Mouse (Mus musculus): ENCODE results near the gene Acoxl. TPM values are rescaled to one million over a fixed set of nuclear protein-coding genes. Genes with fewer than 3 reads are reported as not detected.

Acoxl gene
- polyA plus RNA-seq, 1 experiment from 2014 or later, result 0.61 TPM

DNA sequence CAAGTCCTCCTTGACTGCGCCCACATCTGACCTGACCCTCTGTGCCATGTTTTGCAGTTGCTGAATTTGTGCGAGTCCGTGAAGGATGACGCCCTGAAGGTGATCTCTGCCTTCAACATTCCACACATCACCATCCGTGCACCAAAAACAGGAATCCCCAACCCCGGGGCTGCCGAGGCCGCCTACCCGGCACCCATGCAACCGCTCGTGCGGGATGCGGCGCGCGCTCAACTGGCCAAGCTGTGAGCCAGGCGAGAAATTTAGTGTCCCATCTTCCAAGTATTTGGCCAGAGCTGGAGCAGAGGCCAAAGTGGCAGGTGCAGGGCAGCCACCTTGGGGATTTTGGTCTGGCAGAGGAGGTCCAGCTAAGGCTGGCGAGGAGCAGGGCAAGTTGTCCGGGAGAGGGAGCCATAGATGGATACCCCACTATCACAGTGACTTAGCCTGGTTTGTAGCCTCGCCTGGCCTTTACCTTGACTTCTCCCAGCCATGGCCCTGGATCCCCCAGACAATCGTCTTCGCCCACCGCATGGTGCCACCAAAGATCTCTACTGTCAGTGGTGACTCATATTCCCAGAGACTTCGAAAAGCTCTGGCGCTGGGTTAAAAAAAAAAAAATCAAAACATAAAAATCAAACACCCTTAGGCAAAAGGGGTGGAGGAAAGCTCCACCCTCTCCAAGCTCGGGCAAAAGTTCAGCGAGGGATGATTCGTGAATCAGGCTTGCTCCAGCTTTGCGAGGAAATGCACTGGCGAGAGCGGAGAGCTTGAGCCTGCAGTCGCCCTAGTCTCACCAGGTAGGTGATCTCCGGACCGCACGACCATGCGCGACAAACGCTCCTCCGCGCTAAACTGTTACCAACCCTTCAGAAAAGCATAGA is 284.5 kb downstream of the Acoxl start:
- DNase-seq (ENCODE audit: low spot score), result peak; percentile 50
- no peaks in the 10 kb centered on the region for H3K36me3 ChIP-seq (replicated peaks)
- WGBS, result 1% methylated on average over 40 of the region's 40 CpGs
- H3K27ac ChIP-seq (replicated peaks), result no peak overlapping the region; the same call in 1 of the 2 replicates
- H3K27me3 ChIP-seq (replicated peaks; ENCODE audit: low read depth, poor library complexity, severe bottlenecking), result peaks cover 42% of the 10 kb centered on the region
- peak overlapping the region; percentile 88 for H3K4me3 ChIP-seq
- no peaks in the 10 kb centered on the region for H3K9me3 ChIP-seq
- peaks cover 56% of the 10 kb centered on the region for H3K4me1 ChIP-seq

DNA sequence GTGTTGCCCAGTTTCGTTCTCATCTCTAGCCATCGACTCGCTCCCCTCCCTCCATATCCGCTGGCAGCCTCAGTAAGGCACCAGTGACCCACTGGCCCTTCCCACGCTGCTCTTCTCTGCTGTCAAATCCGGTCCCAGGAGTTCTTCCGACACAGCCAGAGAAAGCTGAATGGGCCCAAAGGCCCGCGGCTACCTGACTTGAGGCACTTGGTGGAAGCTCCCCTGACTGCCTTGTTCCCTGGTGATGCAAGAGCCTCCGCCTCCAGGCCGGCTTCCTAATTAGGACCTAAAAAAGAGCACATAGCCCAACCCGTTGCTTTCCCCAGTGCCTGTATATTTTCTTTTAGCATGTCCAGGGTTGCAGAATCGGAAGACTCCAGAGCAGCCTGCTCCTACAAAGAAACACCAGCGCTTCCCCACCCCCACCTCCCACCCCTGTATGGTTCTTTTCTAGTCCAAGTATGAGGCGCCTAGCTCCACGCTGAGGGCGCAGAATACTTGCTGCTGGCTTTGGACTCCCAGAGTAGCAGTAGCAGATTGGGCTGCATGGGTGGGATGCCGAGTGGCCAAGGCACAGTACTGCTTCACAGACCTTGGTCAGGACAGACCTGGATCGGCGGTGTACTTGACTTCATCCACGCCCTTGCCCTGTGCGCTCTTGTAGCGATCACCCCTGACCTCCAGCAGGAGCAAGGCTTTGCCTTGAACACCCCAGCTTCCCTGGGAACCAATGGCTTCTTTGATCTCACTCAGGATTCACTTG is 285.4 kb downstream of the Acoxl start:
- Histone ChIP-seq H3K27me3 (replicated peaks; ENCODE audit: low read depth, poor library complexity, severe bottlenecking) (peaks cover 42% of the 10 kb centered on the region), H3K36me3 (replicated peaks) (peaks cover 7% of the 10 kb centered on the region), H3K9me3 (no peaks in the 10 kb centered on the region), H3K27ac (replicated peaks) (peak overlapping the region; percentile 96; the same call in 1 of the 2 replicates), H3K4me1 (peaks cover 64% of the 10 kb centered on the region), H3K4me3 (peak overlapping the region; percentile 88)
- DNase-seq (ENCODE audit: low spot score), result peak; percentile 57
- WGBS, result 3% methylated on average over 23 of the region's 23 CpGs

DNA sequence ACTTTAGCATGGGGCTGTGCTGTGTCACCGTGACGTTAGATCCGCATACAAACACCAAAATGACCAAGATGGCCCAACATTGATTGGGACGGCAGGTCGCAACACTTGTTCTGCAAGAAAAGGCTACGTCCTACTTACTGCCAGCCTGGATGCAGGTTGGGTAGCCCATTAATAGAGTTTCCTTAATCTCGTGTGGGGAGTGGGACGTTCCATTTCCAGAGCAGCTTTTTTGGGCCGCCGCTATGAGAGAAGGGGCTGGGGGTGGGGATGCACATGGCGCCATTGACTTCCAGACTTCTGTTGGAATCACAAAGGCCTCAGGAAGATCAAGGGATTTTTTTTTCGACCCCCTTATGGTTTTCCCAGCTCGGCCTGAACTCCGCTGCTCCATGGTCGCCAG is 286.0 kb downstream of the Acoxl start:
- Histone ChIP-seq H3K36me3 (replicated peaks) (peaks cover 13% of the 10 kb centered on the region), H3K27ac (replicated peaks) (peak overlapping the region; percentile 96), H3K9me3 (no peaks in the 10 kb centered on the region), H3K4me1 (peaks cover 70% of the 10 kb centered on the region), H3K4me3 (peak overlapping the region; percentile 88), H3K27me3 (replicated peaks; ENCODE audit: low read depth, poor library complexity, severe bottlenecking) (peaks cover 42% of the 10 kb centered on the region)
- no peak for DNase-seq (ENCODE audit: low spot score)
- 2% methylated on average over 15 of the region's 15 CpGs for WGBS

DNA sequence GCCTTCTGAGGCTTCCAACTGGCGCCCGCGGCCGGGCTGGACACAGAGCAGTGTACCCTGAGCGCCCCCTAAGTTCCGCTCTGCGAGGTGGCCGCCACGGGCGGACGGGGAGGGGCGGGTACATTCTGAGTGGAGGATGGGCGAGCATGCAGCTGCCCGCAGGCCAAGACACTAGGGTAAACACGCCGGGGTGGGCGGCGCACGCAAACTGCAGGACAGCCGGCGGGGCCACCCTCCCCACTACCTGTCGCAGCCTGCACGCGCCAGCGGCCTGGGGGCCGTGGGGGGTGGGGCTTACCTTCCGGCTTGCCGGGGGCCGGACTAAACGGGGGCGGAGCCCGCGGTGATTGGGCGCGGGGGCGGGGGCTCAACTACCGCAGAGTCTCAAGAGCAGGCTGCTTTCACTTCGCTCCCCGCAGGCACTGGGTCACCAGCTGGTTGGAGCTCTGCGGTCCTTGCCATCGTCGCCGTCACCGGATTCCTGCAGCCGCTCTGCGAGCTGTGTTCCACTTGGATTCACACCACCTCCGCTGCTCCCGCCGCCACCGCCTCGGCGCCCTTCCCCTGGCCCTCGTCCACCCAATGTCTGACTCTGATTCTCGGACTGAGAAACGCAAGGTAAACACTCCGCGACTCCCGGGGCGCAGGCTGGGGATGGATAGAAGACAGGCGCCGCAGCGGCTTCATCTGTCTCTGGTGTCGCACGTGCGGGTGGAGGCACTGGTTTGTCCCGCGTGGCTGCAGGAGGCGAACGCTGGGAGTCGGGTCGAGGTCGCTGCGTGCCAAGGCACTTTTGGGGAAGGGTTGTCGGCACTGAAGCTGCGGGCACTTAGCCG is 287.2 kb downstream of the Acoxl start, which contains the start of gene Bcl2l11:
Gene Bcl2l11 (plus strand): TSS at position 404 of the 836 bp plus-strand sequence.
- H3K36me3 ChIP-seq (replicated peaks), result peaks cover 24% of the 10 kb centered on the region
- DNase-seq (ENCODE audit: low spot score), result peak; percentile 99
- H3K27ac ChIP-seq (replicated peaks), result peak within 1 kb of the TSS; percentile 96
- H3K9me3 ChIP-seq, result no peaks in the 10 kb centered on the region
- H3K27me3 ChIP-seq (replicated peaks; ENCODE audit: low read depth, poor library complexity, severe bottlenecking), result peaks cover 40% of the 10 kb centered on the region
- peaks cover 76% of the 10 kb centered on the region for H3K4me1 ChIP-seq
- H3K4me3 ChIP-seq, result peak within 1 kb of the TSS; percentile 88
- 1% methylated on average over 76 of the region's 76 CpGs for WGBS

DNA sequence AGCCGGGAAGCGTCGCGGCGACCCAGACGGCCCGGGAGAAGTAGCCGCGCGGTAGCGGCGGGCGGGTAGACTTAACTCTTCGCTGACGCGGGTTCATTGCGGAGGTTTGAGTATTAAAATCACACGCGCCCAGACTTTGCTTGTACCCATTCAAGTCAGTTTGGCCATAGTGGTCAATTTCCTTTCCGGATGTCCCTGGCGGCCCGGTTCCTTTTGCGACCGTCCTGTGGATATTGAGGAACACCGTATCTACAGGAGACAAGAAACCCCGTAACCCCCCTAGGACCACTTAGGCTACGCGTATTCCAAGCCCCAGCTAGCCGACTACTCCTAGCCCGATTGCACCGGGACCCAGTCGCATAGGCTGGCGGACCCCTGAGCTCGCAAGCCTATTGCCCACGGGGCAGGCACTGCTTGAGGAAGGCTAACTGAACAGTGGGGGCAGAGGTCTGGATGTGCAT is 287.9 kb downstream of the Acoxl start:
- WGBS, result under 1% methylated on average over 35 of the region's 35 CpGs
- H3K4me1 ChIP-seq, result peaks cover 76% of the 10 kb centered on the region
- peaks cover 32% of the 10 kb centered on the region for H3K36me3 ChIP-seq (replicated peaks)
- H3K27ac ChIP-seq (replicated peaks), result peak overlapping the region; percentile 96
- DNase-seq (ENCODE audit: low spot score), result no peak
- H3K27me3 ChIP-seq (replicated peaks; ENCODE audit: low read depth, poor library complexity, severe bottlenecking), result peaks cover 33% of the 10 kb centered on the region
- no peaks in the 10 kb centered on the region for H3K9me3 ChIP-seq
- peak overlapping the region; percentile 88 for H3K4me3 ChIP-seq

DNA sequence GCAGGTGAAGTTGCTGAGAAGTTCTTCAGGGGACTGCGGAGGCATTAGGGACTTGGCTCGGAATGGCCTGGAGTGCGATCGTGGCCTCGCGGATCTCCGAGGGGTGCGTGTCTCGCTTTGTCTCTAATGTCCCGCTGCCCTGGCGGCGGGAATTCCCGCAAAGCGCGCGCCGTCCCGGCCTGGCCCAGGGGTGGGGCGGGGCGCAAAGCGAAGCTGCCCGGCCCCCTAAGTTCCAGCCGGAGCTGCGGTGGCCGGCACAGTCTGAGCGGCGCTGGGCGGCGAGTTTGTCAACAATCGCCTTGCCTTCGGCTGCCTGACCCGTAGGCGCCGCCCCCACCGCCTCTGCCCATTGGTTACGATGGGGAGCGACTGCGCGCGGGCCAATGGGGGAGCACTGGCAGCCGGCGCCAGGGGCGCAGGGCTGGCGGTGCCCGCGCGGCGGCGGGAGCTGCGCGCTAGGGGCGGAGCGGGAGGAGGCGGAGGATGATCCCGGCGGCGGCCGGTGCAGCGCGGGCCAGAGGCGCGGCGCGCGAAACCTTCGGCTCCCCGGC is 288.5 kb downstream of the Acoxl start:
- WGBS, result 1% methylated on average over 67 of the region's 67 CpGs
- Histone ChIP-seq H3K27me3 (replicated peaks; ENCODE audit: low read depth, poor library complexity, severe bottlenecking) (peaks cover 27% of the 10 kb centered on the region), H3K4me1 (peaks cover 75% of the 10 kb centered on the region), H3K27ac (replicated peaks) (peak overlapping the region; percentile 96), H3K9me3 (no peaks in the 10 kb centered on the region), H3K4me3 (peak overlapping the region; percentile 88), H3K36me3 (replicated peaks) (peaks cover 36% of the 10 kb centered on the region)
- DNase-seq (ENCODE audit: low spot score), result peak; percentile 98

DNA sequence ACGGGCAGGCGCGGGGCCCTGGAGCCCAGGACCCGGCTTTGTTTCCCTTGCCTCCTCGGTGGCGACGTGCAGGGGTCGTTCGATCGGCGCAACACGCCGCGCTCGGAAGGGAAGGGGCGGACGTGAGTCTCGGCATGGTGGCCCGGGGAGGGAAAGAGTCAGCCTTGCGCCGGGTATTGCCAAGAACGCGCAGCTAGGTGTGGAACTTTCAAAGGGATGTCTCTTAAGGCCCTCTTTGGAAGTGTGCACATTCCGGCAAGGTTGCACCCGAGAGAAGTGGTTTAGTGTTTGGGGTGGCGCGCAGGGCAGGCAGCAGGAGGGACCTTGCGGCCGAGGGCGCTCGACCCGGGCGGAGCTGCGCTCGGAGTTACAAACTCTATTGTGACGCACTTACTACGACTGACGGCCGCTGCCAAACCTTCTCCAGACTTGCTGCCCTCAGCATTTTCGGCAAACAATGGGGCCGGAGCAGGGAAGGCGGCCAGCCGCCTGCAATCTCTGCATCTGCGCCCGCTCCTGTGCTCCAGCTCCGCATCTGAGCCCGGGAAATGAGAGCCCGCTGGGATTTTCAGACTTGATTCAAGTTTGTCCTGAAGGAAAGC is 289.1 kb downstream of the Acoxl start:
- peaks cover 21% of the 10 kb centered on the region for H3K27me3 ChIP-seq (replicated peaks; ENCODE audit: low read depth, poor library complexity, severe bottlenecking)
- H3K27ac ChIP-seq (replicated peaks), result peak overlapping the region; percentile 96
- H3K9me3 ChIP-seq, result no peaks in the 10 kb centered on the region
- under 1% methylated on average over 48 of the region's 48 CpGs for WGBS
- H3K4me3 ChIP-seq, result peak overlapping the region; percentile 88
- peaks cover 71% of the 10 kb centered on the region for H3K4me1 ChIP-seq
- peaks cover 42% of the 10 kb centered on the region for H3K36me3 ChIP-seq (replicated peaks)
- peak; percentile 86 for DNase-seq (ENCODE audit: low spot score)

DNA sequence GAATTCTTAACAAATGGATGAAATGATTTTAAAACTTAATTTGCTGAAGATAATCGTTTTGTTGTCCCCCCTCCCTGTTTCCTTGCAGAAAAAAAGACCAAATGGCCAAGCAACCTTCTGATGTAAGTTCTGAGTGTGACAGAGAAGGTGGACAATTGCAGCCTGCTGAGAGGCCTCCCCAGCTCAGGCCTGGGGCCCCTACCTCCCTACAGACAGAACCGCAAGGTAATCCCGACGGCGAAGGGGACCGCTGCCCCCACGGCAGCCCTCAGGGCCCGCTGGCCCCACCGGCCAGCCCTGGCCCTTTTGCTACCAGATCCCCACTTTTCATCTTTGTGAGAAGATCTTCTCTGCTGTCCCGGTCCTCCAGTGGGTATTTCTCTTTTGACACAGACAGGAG is 289.9 kb downstream of the Acoxl start:
- no peaks in the 10 kb centered on the region for H3K9me3 ChIP-seq
- WGBS, result 22% methylated on average over 10 of the region's 10 CpGs
- peak; percentile 27 for DNase-seq (ENCODE audit: low spot score)
- H3K27me3 ChIP-seq (replicated peaks; ENCODE audit: low read depth, poor library complexity, severe bottlenecking), result peaks cover 14% of the 10 kb centered on the region
- peaks cover 50% of the 10 kb centered on the region for H3K36me3 ChIP-seq (replicated peaks)
- H3K4me1 ChIP-seq, result peaks cover 69% of the 10 kb centered on the region
- peak overlapping the region; percentile 88 for H3K4me3 ChIP-seq
- H3K27ac ChIP-seq (replicated peaks), result peak overlapping the region; percentile 96

DNA sequence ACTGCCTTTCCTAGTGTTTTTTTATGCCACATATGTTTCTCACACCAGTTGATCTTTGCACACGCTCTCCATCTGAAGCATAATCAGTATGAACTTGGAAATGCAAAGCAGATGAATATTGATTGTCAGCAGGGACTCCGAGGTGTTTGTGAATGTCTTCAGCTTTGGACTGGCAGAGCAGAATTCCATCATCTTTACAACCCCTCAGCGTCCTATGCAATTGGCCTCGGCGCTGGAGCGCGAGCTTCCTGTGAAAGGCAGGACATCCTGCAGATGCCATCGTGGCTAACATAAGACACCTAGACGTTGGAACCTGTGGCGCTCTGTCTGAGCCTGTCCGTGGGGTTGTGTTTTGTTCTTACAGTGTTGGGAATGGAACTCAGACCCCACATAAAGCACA is 292.8 kb downstream of the Acoxl start:
- H3K27ac ChIP-seq (replicated peaks), result no peak overlapping the region
- no peak overlapping the region for H3K4me3 ChIP-seq
- no peak for DNase-seq (ENCODE audit: low spot score)
- H3K4me1 ChIP-seq, result peaks cover 58% of the 10 kb centered on the region
- H3K9me3 ChIP-seq, result no peaks in the 10 kb centered on the region
- peaks cover 79% of the 10 kb centered on the region for H3K36me3 ChIP-seq (replicated peaks)
- H3K27me3 ChIP-seq (replicated peaks; ENCODE audit: low read depth, poor library complexity, severe bottlenecking), result no peaks in the 10 kb centered on the region
- WGBS, result 91% methylated on average over 11 of the region's 11 CpGs

DNA sequence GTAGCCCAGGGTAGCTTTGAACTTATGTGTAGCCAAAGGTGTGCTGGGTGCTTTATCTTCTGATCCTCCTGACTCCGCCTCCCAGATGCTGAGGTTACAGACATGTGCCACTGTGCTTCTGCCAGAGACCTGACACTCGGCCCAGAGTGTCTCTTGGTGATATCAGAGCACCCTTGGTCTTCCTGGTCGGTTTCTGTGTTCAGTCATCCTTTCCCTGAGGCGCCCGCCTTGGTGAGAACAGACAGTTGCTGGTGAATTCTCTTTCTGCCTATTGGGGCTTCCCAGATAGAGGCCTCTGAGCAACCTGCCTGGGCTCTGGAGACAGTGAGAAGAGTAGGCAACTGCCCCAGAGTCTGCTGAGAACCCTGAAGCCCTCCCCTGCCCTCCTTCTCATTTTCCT is 294.0 kb downstream of the Acoxl start:
- Histone ChIP-seq H3K27ac (replicated peaks) (no peak overlapping the region), H3K36me3 (replicated peaks) (peaks cover 91% of the 10 kb centered on the region), H3K9me3 (no peaks in the 10 kb centered on the region), H3K4me1 (peaks cover 60% of the 10 kb centered on the region), H3K4me3 (no peak overlapping the region), H3K27me3 (replicated peaks; ENCODE audit: low read depth, poor library complexity, severe bottlenecking) (no peaks in the 10 kb centered on the region)
- no peak for DNase-seq (ENCODE audit: low spot score)
- 89% methylated on average over 5 of the region's 5 CpGs for WGBS

DNA sequence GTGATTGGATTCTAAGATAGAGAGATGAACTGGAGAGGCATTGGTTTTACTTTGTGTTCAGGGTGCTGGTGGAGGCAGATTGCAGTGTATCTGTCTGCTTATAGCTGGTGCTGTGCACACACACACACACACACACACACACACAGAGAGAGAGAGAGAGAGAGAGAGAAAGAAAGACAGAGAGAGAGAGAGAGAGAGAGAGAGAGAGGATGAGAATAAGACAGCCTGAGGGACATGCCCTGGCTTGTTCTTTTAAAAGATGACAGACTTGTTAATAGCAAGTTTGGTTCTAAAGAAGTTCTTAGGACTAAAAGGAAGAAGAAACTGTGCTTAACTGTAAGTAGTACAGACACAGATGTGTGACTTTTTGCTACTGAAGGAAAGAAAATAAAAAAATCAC is 295.2 kb downstream of the Acoxl start:
- H3K9me3 ChIP-seq, result no peaks in the 10 kb centered on the region
- no peaks in the 10 kb centered on the region for H3K27me3 ChIP-seq (replicated peaks; ENCODE audit: low read depth, poor library complexity, severe bottlenecking)
- DNase-seq (ENCODE audit: low spot score), result no peak
- H3K4me1 ChIP-seq, result peaks cover 67% of the 10 kb centered on the region
- no peak overlapping the region for H3K27ac ChIP-seq (replicated peaks)
- H3K4me3 ChIP-seq, result no peak overlapping the region
- H3K36me3 ChIP-seq (replicated peaks), result peaks cover 96% of the 10 kb centered on the region
